Mouse (Mus musculus) left cerebral cortex, postnatal 4 days (tissue): ENCODE measurements around the gene Sctr. TPM values are rescaled to one million over a fixed set of nuclear protein-coding genes. Genes with fewer than 3 reads are reported as not detected.
"Not testable (repeated sequence)": the region's sequence is repeated elsewhere in the genome, so short reads cannot be mapped to it uniquely, and the experiment has no call there.

Source experiments
- DNase-seq: peaks from one replicate; pipeline ENCODE4 v3.0.0-alpha.2; 2022
- intact Hi-C: fragments of 180-260 bp; cut with DNase I; formaldehyde crosslinking; loops from one replicate; pipeline ENCODE4 v1.15.1; 2025
- total RNA-seq, 2 experiments: library from RNA; stranded (reverse); gene quantifications; 2 replicates each; pipeline ENCODE4 v1.2.3; 2021

Gene Sctr
- total RNA-seq, 2 experiments from 2014 or later = 0.96 to 1.2 TPM

DNA sequence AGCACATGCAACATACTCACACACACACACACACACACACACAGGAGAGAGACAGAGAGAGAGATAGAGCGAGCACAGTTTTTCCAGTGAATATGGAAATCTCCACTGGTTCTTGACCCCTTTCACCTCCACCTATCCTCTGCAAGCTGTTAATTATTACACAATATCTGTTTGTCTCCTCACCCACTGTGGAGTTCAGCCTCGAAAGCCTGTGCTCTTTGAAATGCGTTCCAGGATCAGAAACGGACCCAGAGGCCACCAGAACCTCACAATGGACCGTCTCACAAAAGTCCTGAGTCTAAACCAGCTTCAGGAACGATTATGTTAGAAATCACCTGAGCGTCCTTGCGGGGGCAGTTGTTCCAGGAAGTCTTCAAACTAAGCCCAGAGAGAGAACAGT lies 59.5 kb downstream of the Sctr start:
- no peak for DNase-seq
- intact Hi-C loops = no loop called here

DNA sequence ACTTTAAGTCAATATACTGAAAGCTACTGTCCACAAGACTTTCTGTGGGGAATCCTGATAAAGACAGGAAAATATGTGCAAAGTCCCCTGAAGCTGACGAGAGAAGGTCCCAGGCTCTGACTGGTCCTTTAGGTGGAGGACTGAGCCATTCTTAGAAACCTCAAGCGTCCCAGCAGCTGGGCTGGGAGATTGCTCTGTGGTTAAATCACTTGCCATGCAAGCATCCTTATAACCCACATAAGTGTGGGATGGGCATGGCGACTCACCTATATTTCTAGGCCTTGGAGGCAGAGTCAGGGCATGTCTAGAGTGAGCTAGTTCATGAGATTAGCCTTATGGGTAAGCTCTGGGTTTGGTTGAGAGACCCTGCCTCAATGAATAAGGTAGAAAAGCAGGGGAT lies 59.9 kb downstream of the Sctr start:
- intact Hi-C loops = no loop called here
- DNase-seq = no peak

DNA sequence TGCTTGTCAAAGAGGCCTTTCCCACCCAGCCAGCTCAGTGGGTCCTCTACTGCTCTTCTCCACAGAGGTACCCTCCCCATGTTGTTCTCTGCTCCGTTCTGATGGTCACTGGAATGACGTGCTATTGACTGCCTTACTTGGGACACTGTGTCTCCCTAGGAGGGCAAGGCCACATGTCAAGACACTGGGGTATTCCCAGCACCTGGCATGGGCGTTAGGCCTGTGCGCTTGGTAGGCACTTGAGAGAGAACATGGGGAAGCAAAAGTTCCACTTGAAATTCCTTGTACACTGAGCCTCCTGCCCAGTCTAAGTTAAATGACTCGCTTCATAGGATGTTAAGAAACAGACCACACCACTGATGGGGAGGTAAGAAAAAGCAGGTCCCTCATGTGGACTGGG lies 62.4 kb downstream of the Sctr start:
- intact Hi-C loops = no loop called here
- no peak for DNase-seq

GRCm38 (mm10) chr1:120070168-120070567 lies 63.5 kb downstream of the Sctr start:
- intact Hi-C loops = no loop called here

DNA sequence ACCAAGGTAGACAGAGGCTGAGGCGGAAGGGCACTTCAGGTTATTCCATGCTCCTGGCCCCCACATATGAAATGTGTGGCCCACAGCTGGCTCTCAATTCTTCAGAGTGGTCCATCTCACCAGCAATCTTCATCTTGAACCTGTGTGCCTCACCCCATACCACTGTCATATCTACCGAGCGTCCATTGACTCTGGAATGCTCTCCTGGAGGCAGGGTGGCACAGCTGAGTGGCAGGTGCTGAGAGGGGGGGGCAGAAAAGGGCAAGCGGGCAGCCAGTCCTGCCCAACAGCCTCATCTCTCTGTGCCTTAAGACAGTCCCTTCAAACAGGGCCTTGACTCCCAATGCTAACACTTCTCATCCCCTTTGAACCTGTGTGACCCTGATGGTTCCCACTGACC lies 64.4 kb downstream of the Sctr start:
- intact Hi-C loops = no loop called here
- no peak for DNase-seq

More at GRCm38 (mm10) chr1:120070168-120070567, 63.5 kb downstream of the Sctr start:
- no peak for DNase-seq

GRCm38 (mm10) chr1:120072900-120073299 lies 66.2 kb downstream of the Sctr start:
- intact Hi-C loops = no loop called here
- DNase-seq = peak; percentile 22

GRCm38 (mm10) chr1:120073519-120074306 lies 67.0 kb downstream of the Sctr start, which contains the start of gene Tmem37:
Gene Tmem37 (minus strand): TSS chr1:120074074.
- DNase-seq = peak; percentile 55
- intact Hi-C loops = no loop called here

DNA sequence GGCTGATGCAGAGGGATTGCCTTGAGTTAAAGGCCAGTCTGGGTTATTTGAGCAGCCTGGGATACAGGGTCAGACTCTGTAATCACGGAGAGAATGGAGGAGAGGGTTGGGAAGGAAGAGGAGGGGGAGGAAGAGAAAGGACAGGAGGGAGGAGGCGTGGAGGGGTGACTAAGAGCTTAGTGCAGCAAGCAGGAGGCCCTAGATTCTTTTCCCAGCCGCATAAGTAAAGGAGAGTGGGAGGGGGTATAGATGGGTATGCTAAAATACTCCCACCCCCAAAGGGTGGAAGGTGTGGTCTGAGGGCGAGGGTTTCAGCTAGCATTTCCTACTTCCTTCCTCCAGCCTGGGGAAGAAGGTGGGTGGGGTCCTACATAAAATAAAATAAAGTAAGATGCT lies 67.6 kb downstream of the Sctr start:
- no peak for DNase-seq
- intact Hi-C loops = no loop called here

GRCm38 (mm10) chr1:120074931-120075330 lies 68.2 kb downstream of the Sctr start:
- DNase-seq = no peak
- intact Hi-C loops = no loop called here

GRCm38 (mm10) chr1:120075507-120075906 lies 68.8 kb downstream of the Sctr start:
- intact Hi-C loops = no loop called here
- no peak for DNase-seq

- DNase-seq = no peak
- intact Hi-C loops = no loop called here
Observed at GRCm38 (mm10) chr1:120077746-120078410, 71.2 kb downstream of the Sctr start.

- intact Hi-C loops = no loop called here
- DNase-seq = no peak
Observed at GRCm38 (mm10) chr1:120080632-120081031, 73.9 kb downstream of the Sctr start.

DNA sequence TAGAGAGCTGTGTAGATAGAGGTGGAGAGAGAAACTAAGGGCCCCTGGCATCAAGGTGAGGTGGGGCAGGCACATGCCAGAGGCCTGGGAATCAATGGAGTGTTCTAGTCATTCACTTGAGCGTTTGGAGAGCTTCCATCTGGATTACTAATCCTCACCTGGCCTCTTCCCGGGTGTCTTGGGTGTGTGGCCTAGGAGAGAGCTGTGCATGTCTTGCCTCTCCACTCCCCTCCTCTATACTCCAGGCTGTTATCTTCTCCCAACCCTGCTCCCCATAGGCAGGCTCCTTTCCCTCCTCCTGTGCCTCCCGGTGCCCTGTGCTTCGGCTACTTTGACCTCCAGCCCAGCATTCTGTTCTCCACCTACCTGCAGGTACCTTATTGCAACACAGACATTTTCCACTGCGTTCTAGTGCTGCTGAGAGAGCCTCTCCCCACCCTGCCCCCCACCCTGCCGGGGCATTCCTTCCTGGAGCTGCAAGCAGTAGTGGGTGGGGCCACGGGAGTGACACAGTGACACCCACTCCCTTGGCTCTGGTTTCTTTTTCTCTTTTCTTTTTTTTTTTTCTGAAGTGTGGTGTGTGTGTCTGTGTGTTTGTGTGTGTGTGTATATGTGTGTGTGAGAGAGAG lies 76.4 kb downstream of the Sctr start:
- intact Hi-C loops = no loop called here

DNA sequence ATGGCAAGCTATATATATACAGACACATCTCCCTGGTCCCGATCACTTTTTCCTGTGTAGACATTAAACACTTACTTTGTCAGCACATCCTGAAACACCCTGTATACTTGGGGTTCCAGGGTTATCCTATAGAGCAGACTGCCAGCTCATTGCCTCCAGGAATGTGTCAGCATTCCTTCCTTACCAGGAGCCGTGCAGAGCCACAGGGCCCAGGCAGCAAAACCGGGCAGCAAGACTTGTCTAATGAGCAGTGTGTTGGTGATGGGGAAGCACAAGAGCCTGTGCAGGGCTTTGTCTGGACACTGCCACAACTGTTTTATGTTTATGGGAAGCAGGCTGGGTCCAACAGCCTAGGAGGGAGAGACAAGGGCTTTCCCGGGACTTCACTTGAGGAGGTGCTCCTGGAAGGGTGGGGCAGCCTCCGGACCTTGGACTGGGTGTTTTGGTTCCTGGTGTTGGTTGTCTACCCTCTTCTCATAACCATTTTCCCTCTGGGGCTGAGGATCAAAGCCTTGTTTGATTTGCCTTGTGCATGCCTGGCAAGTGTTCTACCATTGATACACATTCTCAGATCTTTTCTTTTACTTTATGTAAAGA lies 77.3 kb downstream of the Sctr start:
- DNase-seq = no peak
- intact Hi-C loops = no loop called here

More for the DNA sequence above, 76.4 kb downstream of the Sctr start:
- DNase-seq = no peak

GRCm38 (mm10) chr1:120085696-120086095 lies 79.0 kb downstream of the Sctr start:
- intact Hi-C loops = no loop called here
- DNase-seq = no peak

GRCm38 (mm10) chr1:120086644-120087043 lies 80.0 kb downstream of the Sctr start:
- intact Hi-C loops = no loop called here
- DNase-seq = no peak

DNA sequence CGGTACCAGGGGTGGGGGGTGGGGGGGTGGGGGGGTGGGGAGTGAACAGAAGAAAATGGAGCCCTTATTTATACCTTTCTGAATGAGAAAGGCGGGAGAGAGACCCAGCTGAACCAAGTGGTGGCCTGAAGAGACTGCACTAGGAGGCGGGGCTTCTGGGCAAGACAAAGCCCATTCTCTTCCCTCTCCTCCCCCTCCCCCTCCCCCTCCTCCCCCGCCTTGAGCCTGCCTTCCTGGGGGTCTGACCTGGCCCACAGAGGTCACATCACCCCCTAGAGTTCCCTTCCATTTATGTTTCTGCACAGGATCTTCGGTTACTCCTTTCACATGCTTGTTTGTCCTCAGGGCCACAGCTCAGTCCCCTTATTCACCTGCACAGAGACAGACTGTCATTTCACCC lies 82.5 kb downstream of the Sctr start:
- intact Hi-C loops = no loop called here

GRCm38 (mm10) chr1:120090880-120091570 lies 84.3 kb downstream of the Sctr start:
- intact Hi-C loops = no loop called here
- no peak for DNase-seq

More for the DNA sequence above, 82.5 kb downstream of the Sctr start:
- DNase-seq = no peak

DNA sequence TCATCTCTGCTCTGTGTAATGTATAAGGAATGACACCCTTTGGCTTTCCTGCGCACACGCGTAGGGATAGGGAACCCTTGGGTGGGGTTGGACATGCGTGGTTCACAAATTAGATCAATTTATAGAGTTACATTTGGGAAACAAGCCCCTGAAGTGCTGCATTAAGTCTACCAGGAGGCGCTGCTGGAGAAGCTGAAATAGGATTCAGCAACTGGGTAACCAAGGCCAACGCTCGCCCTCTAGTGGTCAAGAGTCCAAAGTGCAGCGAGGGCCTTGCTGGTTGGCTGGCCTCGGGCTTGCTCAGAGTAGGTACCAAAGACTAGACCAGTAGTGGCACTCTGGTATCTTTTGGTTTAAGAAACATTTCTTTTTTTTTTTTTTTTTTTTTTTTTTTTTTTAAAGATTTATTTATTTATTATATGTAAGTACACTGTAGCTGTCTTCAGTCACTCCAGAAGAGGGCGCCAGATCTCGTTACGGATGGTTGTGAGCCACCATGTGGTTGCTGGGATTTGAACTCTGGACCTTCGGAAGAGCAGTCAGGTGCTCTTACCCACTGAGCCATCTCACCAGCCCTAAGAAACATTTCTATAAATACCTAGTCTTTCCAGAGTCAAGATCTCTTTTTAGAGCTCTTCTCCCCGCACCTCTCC lies 86.9 kb downstream of the Sctr start:
- intact Hi-C loops = not testable (repeated sequence)

DNA sequence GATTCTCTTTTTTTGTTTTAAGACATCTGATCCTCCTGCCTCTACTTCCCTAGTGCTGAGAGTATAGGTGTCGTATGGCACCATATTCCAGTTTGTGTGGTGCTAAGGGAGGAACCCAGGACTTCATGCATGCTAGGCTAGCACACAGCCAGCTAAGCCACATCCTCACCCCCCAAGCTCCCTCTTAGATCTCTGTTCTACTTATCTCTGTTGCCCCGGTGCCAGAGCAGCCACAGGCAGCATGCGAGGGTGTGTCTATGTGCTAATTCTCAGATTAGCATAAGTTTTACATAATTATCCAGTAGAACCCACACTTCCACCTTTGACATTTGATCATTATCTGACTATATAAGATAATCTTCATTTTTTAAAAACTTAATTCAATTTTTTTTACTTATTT lies 88.2 kb downstream of the Sctr start:
- no peak for DNase-seq
- intact Hi-C loops = no loop called here

More for the DNA sequence above, 86.9 kb downstream of the Sctr start:
- peak; percentile 90 for DNase-seq
